Mouse (Mus musculus) lung, adult 2 months (tissue): ENCODE results near the gene Pkig.

Experiments
- CTCF ChIP-seq: fragments of 200-500 bp; IDR thresholded peaks from 2 replicates; pipeline ENCODE4 v1.5.1; 2011; ENCODE audit warnings: mild to moderate bottlenecking, low read length, control low read depth; ENCODE audit not compliant: insufficient read depth
- POLR2A ChIP-seq: fragments of 200-500 bp; IDR thresholded peaks from 2 replicates; pipeline ENCODE4 v1.6.1; 2011; ENCODE audit warnings: low read depth, mild to moderate bottlenecking, control low read depth, low read length, borderline replicate concordance; ENCODE audit errors: extremely low read depth

DNA sequence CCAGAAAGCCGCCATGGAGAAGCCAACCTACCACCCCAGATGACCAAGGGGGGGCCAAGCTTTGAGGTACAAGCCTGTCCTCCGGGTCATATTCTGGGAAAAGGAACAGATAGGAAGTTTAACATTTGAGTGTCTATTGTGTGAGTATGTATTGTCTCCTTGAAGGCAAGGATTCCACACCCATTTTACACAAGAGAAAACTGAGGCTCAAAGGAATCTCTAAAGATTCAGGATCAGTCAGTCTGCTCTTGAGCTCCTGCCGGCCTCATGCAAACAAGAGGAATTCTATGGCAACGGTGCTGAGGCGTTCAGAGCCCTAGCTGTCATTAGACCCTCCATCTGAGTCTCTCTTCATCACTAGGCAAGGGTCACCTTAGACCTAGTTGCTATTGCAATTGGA lies 84.5 kb downstream of the Pkig start:
- no peak for TF ChIP-seq CTCF
- no peak for TF ChIP-seq POLR2A
